Mouse (Mus musculus) liver, adult 2 months (tissue): ENCODE measurements around the gene Specc1.

Source experiments
- CTCF ChIP-seq: fragments of 200-500 bp; IDR thresholded peaks from 2 replicates; pipeline ENCODE4 v1.5.1; 2011; ENCODE audit warnings: low read depth, low read length, control low read depth
- POLR2A ChIP-seq: fragments of 200-500 bp; IDR thresholded peaks from 2 replicates; pipeline ENCODE4 v1.6.1; 2011; ENCODE audit warnings: low read length, control low read depth; ENCODE audit not compliant: insufficient read depth; ENCODE audit errors: extremely low read depth

DNA sequence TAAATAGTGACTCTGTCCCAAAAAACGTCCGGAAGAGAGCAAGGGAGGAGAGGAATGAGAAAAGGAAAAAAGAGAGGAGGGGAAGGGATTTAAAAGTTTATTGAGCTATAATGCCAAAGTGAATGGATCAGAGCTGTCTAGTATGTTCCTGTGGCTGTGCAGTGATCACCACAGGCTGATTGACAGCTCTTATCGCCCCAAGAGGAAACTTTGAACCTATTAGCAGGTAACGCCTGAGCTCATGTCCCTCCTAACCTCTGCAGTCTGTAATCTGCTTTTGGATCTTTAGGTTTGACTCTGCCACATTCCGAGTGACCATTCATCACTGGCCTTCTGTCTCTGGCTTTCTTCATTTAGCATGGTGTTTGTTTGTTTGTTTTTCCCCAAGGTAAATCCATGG is 164.8 kb downstream of the Specc1 start:
- TF ChIP-seq CTCF: no peak
- no peak for TF ChIP-seq POLR2A
